Mouse (Mus musculus) frontal cortex, postnatal 14 days (tissue): Measurements from ENCODE around the gene Gps2.

Experiments used
- DNase-seq, 2 experiments: peaks; one replicate each; pipeline ENCODE4 v3.0.0; 2022; ENCODE audit warnings: low spot score in 2 of 2

Gps2 gene

GRCm38 (mm10) chr11:69913554-69914371, at the start of gene Gps2:
Gene Gps2, plus strand, starts transcription at chr11:69913888.
- peak; percentile 90 to 92 for DNase-seq

- DNase-seq = no peak
Observed at GRCm38 (mm10) chr11:69864138-69864860, 49.4 kb upstream of the Gps2 start.

DNA sequence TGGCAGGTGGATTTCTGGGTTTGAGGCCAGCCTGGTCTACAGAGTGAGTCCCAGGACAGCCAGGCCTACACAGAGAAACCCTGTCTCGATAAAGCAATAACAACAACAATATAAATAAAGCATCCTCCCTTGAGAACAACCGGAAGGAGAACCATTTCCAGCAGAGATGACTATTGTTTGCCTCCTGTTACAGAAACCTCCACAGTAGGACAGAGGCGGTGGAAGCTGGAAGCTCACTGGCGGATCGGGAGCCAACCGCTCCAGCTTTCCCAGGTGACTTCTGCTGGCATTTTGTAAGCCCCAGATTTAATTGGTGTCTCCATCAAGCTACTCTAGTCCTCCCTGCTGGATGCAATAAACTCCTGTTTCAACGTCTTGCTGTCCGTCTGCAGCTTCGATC, 48.1 kb upstream of the Gps2 start:
- no peak for DNase-seq

- no peak for DNase-seq
Observed at GRCm38 (mm10) chr11:69867335-69867734, 46.4 kb upstream of the Gps2 start.

DNA sequence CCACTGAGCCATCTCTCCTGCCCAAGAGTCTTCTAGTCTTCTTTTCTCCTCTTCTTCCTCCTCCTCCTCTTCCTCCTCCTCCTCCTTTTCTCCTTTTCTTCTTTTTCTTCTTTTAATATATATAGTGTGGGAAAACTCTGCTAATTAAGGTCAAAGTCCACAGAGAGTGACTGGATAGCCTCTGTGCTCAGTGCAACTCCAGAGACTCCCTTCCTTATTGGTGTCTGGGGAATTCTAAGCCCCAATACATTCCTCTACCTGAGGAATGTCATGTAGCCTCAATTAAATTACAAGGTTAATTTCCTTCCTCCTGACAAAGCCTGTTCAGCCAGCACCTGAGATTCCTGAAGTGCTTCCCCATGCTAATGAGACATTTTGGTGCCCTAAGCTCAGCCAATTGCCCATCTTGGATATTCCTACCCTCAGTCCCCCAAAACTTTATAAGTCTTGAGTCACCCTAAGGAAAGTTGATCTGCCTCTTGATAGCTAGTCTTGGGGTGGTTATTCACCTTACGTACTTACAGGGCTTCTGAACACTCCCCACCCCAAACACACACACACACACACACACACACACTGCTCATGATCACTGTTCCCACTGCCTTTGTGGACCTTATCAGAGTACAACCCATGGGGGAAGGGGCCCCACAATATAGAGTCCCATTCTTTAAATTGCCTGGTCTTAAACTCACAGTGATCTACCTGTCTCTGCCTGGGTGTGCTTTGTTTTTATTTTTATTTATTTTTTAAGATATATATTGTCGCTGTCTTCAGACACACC, 43.2 kb upstream of the Gps2 start:
- DNase-seq = no peak

- DNase-seq = no peak
Observed at GRCm38 (mm10) chr11:69871822-69872221, 41.9 kb upstream of the Gps2 start.

GRCm38 (mm10) chr11:69872451-69872850, 41.2 kb upstream of the Gps2 start:
- DNase-seq = no peak

GRCm38 (mm10) chr11:69876186-69876585, 37.5 kb upstream of the Gps2 start:
- no peak for DNase-seq

- DNase-seq = peak; percentile 61 to 68
Observed at GRCm38 (mm10) chr11:69876867-69877266, 36.8 kb upstream of the Gps2 start.

DNA sequence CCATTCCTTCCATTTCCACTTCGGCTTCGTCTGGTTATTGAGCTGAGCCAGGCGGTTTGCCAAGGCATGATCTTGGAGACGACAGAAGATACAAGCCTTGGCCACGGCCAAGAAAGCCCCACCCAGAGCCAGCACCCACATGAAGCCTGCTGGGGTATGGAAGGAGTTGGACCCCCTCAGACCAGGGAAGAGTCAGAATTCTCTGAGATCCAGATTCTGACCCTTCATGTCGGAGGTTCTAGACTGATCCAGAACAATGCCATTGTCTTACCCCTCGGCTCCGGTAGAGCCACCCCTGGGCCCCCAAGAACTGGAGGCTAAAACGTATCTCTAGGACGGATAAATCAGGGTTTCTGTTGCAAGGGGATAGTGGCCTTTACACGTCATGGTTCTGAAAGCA, 35.8 kb upstream of the Gps2 start, which contains the start of gene Tmem95:
Tmem95 (minus strand) TSS at position 141 of the 400 bp plus-strand sequence.
- DNase-seq = no peak

DNA sequence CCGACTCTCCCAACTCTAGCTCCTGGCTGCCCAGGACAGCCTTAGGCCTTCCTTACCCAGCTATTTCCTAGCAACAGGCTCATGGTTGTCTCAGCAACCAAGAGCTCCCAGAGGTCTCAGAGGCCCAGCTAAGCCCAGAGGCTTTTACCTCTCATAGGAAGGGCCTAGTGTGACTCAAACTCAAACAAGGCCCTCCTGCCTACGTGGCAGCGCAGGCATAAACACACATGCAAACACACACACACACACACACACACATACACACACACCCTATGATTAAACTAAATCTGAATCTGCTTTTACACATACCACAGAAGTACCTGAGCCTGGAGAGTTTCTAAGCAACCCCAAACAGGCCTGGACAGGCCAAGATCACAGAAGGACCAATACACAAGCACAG, 35.3 kb upstream of the Gps2 start:
- no peak for DNase-seq

- DNase-seq = no peak
Observed at GRCm38 (mm10) chr11:69878952-69879351, 34.7 kb upstream of the Gps2 start.

GRCm38 (mm10) chr11:69879711-69880110, 34.0 kb upstream of the Gps2 start:
- DNase-seq = no peak

DNA sequence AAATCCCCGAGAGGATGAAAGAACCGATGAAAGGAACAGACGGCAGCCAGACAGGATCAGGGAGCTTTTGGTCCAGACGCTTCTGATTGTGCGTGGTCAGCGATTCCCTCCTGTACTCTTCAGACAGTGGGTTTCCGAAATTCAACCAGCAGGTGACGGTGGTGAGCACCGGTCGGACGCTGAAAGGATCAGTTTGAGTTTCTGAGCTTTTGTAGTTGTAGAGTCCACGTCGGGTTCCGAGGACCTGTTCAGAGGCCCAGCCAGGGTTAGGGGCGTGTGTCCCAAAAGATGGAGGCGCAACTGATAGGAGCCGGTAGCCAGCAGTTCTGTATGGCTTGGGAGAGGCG, 33.2 kb upstream of the Gps2 start:
- DNase-seq = peak in 1 of 2 experiments; percentile 48

GRCm38 (mm10) chr11:69880853-69881603, 32.7 kb upstream of the Gps2 start, which contains the start of gene Kctd11:
Gene Kctd11, minus strand, starts transcription at chr11:69881406.
- DNase-seq = peak; percentile 46 to 57

DNA sequence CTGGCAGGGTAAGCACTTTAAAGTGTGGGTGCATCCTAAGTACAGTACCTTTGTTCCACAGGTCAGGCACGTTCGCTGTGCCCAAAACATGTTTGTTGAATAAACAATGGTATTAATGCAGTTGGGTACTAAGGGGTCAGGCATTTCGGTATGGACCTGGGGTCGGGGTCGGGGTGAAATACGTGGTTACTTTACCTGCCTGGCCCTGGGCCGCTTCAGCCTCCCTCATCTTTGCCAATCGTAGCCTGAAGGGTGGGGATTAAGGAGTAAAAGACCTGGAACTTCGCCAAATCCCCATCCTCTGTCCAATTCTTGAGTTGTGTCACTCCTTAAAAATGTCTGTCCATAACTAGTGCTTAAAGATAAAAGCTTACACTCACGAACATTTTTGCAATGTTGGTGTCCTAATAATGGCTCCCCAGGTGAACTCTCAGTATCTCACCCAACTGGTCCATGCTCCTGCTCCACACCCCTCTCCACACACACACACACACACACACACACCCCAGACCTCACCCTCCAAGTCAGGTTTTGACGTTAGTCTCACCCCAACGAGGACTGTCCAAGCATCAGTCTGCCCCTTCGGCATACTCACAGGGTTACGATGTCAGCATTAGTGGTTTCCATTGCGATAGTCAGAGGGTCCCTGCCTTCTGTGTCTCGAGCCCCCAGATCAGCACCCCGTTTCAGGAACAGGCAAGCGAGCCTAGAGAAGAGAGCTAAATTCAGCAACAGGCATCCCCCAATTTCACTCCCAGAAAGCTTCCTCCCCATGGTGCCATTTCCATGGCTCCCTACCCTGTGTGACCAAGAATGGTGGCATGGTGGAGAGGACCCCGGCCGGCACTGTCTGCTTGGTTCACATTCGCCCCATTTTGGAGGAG, 31.7 kb upstream of the Gps2 start:
- no peak for DNase-seq

DNA sequence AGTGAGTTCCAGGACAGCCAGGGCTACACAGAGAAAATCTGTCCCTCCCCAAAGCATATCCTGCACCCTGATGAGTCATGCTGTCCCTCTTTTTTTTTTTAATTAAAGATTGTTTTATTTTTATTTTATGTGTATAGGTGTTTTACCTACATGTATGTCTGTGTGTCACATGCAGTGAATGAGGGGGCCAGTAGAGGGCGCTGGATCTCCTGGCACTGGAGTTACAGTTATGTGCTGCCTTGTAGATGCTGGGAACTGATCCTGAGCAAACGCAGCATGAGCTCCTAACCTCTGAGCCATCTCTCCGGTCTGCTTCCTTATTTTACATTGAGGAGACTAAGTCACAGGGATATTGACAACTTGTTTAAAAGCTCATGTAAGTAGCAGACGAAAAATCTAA, 30.6 kb upstream of the Gps2 start:
- no peak for DNase-seq

DNA sequence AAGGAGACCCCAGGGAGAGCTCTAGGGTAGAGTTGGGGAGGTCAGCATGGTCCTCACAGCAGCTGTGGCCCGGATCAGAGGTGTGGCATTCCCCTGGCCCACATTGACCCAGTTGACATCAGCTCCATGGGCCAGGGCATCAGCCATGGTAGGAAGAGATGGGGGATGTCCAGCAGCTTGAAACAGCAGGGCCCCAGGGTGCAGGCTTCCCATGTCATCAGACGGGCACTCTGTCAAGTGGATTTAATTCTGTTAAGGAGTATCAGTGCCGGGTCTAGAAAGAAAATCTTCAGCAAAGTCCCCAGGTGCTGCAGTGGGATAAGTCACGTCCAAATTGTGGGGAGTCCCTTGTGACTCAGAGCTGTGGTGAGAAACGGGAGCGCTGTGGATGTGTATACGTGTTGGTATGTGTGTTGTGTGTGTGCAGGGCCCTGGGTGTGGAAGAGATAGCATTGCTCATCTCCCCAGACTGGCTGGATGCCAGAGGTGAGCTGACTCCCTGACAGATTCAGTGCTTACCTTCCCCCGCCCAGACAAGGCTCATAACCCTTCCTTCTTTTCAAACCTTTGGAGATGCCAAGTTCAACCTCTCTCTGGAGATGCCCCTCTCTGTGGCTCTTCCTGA, 30.0 kb upstream of the Gps2 start:
- no peak for DNase-seq

DNA sequence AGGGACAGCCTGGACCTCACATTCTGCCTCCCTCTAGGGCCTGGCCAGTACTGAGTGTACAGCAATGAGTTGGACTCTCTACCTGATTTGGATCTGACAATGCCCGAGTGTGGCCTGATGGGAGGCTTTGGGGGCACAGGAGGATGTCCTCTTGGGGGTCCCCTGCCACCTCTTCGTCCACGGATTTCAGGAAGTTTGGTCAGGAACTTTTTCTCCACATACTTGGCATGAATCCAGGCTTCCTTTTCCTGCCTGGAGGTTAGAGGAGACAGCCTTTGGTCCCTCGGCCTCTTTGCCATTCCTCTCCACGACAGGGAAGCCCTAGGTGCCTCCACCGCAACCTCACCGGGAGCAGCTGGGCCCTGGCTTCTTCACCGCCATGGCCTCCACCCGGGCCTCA, 29.4 kb upstream of the Gps2 start:
- no peak for DNase-seq

- no peak for DNase-seq
Observed at GRCm38 (mm10) chr11:69884663-69885062, 29.0 kb upstream of the Gps2 start.
